Mouse (Mus musculus): ENCODE measurements around the gene Trappc11.

DNA sequence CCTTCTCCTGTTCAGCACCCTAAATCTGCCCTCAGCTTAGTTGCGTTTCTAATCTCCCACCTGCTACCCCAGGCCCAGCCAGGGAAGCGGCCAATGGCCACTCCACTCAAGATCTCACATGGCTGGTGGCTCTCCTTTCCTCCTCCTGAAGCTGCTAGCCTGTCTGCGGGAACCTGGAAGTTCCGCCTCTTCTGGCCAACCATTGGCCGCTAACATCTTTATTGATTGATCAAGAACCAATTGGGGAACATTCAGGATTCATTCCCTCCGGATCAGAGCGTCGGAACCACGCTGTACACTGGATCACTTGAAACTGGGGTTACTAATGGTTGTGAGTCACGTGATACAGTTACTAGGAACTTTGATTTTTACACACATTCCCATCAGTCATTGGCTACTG, 74.7 kb downstream of the Trappc11 start:
- no peak for TF ChIP-seq POLR2A (IDR thresholded peaks at IDR 0.05; ENCODE audit: control insufficient read depth, extremely low read depth, insufficient read depth, low read length, poor library complexity)
- TF ChIP-seq CTCF (IDR thresholded peaks at IDR 0.05; ENCODE audit: borderline replicate concordance, control insufficient read depth, extremely low read depth, insufficient read depth, low read length, poor library complexity): no peak

All from thymus, adult 2 months (tissue).